Mouse (Mus musculus): ENCODE data around the gene 4930452B06Rik. TPM values are rescaled to one million over a fixed set of nuclear protein-coding genes. Genes with fewer than 3 reads are reported as not detected.
A peak's percentile ranks its signal among the peaks of the same experiment; 100 is the strongest.

4930452B06Rik gene
- polyA plus RNA-seq (2015; fragmentation: Nextera tagmentation; extraction: Ambion mirVana): 3.0 and 4.2 TPM in 2 replicates

- 1% methylated on average over 45 of the region's 45 CpGs for WGBS (ENCODE audit: insufficient replicate concordance)
- ATAC-seq (ENCODE audit: low read depth): peak; percentile 97
- H3K4me1 ChIP-seq (ENCODE audit: control insufficient read depth, low read depth, low read length): no peaks in the 10 kb centered on the region
- H3K36me3 ChIP-seq (ENCODE audit: control insufficient read depth, insufficient read depth): no peaks in the 10 kb centered on the region
- H3K4me2 ChIP-seq (ENCODE audit: low read depth, low read length): peak within 1 kb of the TSS; percentile 51
- peak within 1 kb of the TSS; percentile 54 for H3K4me3 ChIP-seq (ENCODE audit: low read depth, low read length)
- no peak within 1 kb of the TSS; the same call in 1 of the 2 replicates for H3K27ac ChIP-seq (ENCODE audit: low read length)
- H3K9ac ChIP-seq (ENCODE audit: low read depth, low read length): peak within 1 kb of the TSS; percentile 51
- no peaks in the 10 kb centered on the region for H3K27me3 ChIP-seq (ENCODE audit: control insufficient read depth, insufficient read depth, low read depth, low read length)
- H3K9me3 ChIP-seq (replicated peaks; ENCODE audit: control insufficient read depth, low read length): no peaks in the 10 kb centered on the region
These were observed at the start of gene 4930452B06Rik for GRCm38 (mm10) chr14:8665636-8666411. Gene 4930452B06Rik (minus strand): TSS chr14:8666240.

- Histone ChIP-seq H3K27ac (ENCODE audit: low read length) (no peak overlapping the region), H3K4me1 (ENCODE audit: control insufficient read depth, low read depth, low read length) (no peaks in the 10 kb centered on the region), H3K9me3 (replicated peaks; ENCODE audit: control insufficient read depth, low read length) (no peaks in the 10 kb centered on the region), H3K36me3 (ENCODE audit: control insufficient read depth, insufficient read depth) (no peaks in the 10 kb centered on the region), H3K9ac (ENCODE audit: low read depth, low read length) (no peak overlapping the region), H3K27me3 (ENCODE audit: control insufficient read depth, insufficient read depth, low read depth, low read length) (no peaks in the 10 kb centered on the region), H3K4me3 (ENCODE audit: low read depth, low read length) (no peak overlapping the region), H3K4me2 (ENCODE audit: low read depth, low read length) (no peak overlapping the region)
- WGBS (ENCODE audit: insufficient replicate concordance): 72% methylated on average over 4 of the region's 4 CpGs
- no peak for ATAC-seq (ENCODE audit: low read depth)
These were observed 46.6 kb upstream of the 4930452B06Rik start for GRCm38 (mm10) chr14:8712674-8713073.

- WGBS (ENCODE audit: insufficient replicate concordance): 24% methylated on average over 1 of the region's 1 CpGs
- no peak for ATAC-seq (ENCODE audit: low read depth)
- H3K36me3 ChIP-seq (ENCODE audit: control insufficient read depth, insufficient read depth): no peaks in the 10 kb centered on the region
- no peaks in the 10 kb centered on the region for H3K27me3 ChIP-seq (ENCODE audit: control insufficient read depth, insufficient read depth, low read depth, low read length)
- no peak overlapping the region for H3K4me2 ChIP-seq (ENCODE audit: low read depth, low read length)
- H3K27ac ChIP-seq (ENCODE audit: low read length): no peak overlapping the region
- H3K9ac ChIP-seq (ENCODE audit: low read depth, low read length): no peak overlapping the region
- no peaks in the 10 kb centered on the region for H3K9me3 ChIP-seq (replicated peaks; ENCODE audit: control insufficient read depth, low read length)
- H3K4me1 ChIP-seq (ENCODE audit: control insufficient read depth, low read depth, low read length): no peaks in the 10 kb centered on the region
- no peak overlapping the region for H3K4me3 ChIP-seq (ENCODE audit: low read depth, low read length)
These were observed 23.4 kb upstream of the 4930452B06Rik start for GRCm38 (mm10) chr14:8689451-8689850.

DNA sequence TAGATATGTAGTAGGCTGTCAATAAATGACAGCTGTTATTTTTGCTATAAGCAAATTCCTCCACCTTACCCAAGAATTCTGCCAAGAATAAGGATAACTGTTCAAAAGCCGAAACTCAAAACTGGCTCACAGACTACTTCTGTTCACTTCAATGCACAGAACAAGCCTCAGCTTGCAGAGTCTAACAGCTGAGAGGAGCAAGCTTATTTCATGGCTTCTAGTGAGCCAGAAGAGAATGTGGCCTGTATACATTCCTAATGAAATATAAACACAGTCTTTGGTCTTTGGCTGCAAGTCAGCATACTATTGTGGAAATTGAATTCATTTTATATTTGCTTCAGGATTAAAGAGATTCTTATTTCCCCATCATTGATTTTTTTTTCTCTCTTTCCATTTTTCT is 22.4 kb upstream of the 4930452B06Rik start:
- Histone ChIP-seq H3K36me3 (ENCODE audit: control insufficient read depth, insufficient read depth) (no peaks in the 10 kb centered on the region), H3K27ac (ENCODE audit: low read length) (no peak overlapping the region), H3K4me2 (ENCODE audit: low read depth, low read length) (no peak overlapping the region), H3K4me3 (ENCODE audit: low read depth, low read length) (no peak overlapping the region), H3K9me3 (replicated peaks; ENCODE audit: control insufficient read depth, low read length) (no peaks in the 10 kb centered on the region), H3K4me1 (ENCODE audit: control insufficient read depth, low read depth, low read length) (no peaks in the 10 kb centered on the region), H3K27me3 (ENCODE audit: control insufficient read depth, insufficient read depth, low read depth, low read length) (no peaks in the 10 kb centered on the region), H3K9ac (ENCODE audit: low read depth, low read length) (no peak overlapping the region)
- WGBS (ENCODE audit: insufficient replicate concordance): 54% methylated on average over 1 of the region's 1 CpGs
- ATAC-seq (ENCODE audit: low read depth): no peak

DNA sequence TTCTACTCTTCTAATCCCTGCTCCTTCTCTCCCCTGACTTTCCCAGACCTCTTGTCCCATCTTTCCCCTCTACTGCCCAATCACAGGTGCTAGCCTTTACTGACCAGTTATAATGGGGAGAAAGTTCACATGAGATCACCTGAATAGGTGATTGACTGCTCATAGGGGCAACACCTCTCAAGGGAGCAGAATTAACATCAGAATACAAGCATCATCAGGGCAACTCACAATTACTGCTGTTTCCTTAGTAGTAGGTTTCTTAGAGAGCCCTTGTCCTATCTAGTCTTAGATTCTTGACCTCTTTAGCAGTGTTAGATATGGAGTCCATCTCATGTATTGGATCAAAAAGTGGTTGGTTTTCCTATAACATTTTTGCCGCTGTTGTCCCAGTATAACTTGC is 20.1 kb upstream of the 4930452B06Rik start:
- Histone ChIP-seq H3K9ac (ENCODE audit: low read depth, low read length) (no peak overlapping the region), H3K27ac (ENCODE audit: low read length) (no peak overlapping the region), H3K36me3 (ENCODE audit: control insufficient read depth, insufficient read depth) (no peaks in the 10 kb centered on the region), H3K27me3 (ENCODE audit: control insufficient read depth, insufficient read depth, low read depth, low read length) (no peaks in the 10 kb centered on the region), H3K9me3 (replicated peaks; ENCODE audit: control insufficient read depth, low read length) (no peaks in the 10 kb centered on the region), H3K4me3 (ENCODE audit: low read depth, low read length) (no peak overlapping the region), H3K4me1 (ENCODE audit: control insufficient read depth, low read depth, low read length) (no peaks in the 10 kb centered on the region), H3K4me2 (ENCODE audit: low read depth, low read length) (no peak overlapping the region)
- WGBS (ENCODE audit: insufficient replicate concordance): 69% methylated on average over 1 of the region's 1 CpGs
- ATAC-seq (ENCODE audit: low read depth): no peak

- no peaks in the 10 kb centered on the region for H3K9me3 ChIP-seq (replicated peaks; ENCODE audit: control insufficient read depth, low read length)
- H3K4me2 ChIP-seq (ENCODE audit: low read depth, low read length): no peak overlapping the region
- H3K27me3 ChIP-seq (ENCODE audit: control insufficient read depth, insufficient read depth, low read depth, low read length): no peaks in the 10 kb centered on the region
- no peaks in the 10 kb centered on the region for H3K4me1 ChIP-seq (ENCODE audit: control insufficient read depth, low read depth, low read length)
- H3K36me3 ChIP-seq (ENCODE audit: control insufficient read depth, insufficient read depth): no peaks in the 10 kb centered on the region
- no peak overlapping the region for H3K4me3 ChIP-seq (ENCODE audit: low read depth, low read length)
- 62% methylated on average over 4 of the region's 4 CpGs for WGBS (ENCODE audit: insufficient replicate concordance)
- no peak overlapping the region for H3K27ac ChIP-seq (ENCODE audit: low read length)
- ATAC-seq (ENCODE audit: low read depth): no peak
- no peak overlapping the region for H3K9ac ChIP-seq (ENCODE audit: low read depth, low read length)
These were observed 13.9 kb upstream of the 4930452B06Rik start for GRCm38 (mm10) chr14:8679896-8680295.

GRCm38 (mm10) chr14:8660359-8660758 is 5.7 kb downstream of the 4930452B06Rik start:
- no peaks in the 10 kb centered on the region for H3K4me1 ChIP-seq (ENCODE audit: control insufficient read depth, low read depth, low read length)
- no peak overlapping the region for H3K9ac ChIP-seq (ENCODE audit: low read depth, low read length)
- no peaks in the 10 kb centered on the region for H3K36me3 ChIP-seq (ENCODE audit: control insufficient read depth, insufficient read depth)
- H3K27me3 ChIP-seq (ENCODE audit: control insufficient read depth, insufficient read depth, low read depth, low read length): no peaks in the 10 kb centered on the region
- no peak overlapping the region for H3K4me2 ChIP-seq (ENCODE audit: low read depth, low read length)
- no peak overlapping the region for H3K27ac ChIP-seq (ENCODE audit: low read length)
- H3K4me3 ChIP-seq (ENCODE audit: low read depth, low read length): no peak overlapping the region
- no peak for ATAC-seq (ENCODE audit: low read depth)
- H3K9me3 ChIP-seq (replicated peaks; ENCODE audit: control insufficient read depth, low read length): no peaks in the 10 kb centered on the region

DNA sequence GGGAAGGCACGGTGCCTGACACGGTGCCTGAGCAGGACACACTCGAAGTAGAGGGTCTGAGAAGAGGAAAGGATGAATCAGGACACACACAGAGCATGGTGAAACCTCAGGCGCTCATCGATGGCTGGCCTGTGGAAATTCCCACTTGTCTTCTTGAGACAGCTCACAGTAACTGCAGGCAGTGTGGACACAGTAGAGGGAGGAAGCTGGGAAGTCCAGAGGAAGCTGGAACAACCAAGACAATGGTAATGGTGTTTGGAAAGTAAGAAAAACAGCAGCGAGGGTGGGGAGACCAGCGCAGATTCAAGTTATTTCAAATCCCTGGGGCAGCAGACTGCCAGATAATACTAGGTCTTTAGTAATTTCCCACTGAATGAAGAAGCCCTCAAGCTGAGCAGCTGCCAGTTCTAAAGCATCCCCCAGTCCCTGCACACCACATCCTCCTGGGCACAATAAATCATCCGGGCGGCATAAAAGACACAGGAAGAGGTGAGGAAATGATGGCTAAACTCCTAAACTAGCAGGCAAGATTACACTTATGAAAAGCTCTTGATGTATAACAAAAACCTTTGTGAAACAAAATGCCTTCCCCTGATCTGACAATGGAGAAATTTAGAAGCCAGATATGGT is 24.3 kb downstream of the 4930452B06Rik start:
- Histone ChIP-seq H3K9ac (ENCODE audit: low read depth, low read length) (no peak overlapping the region), H3K36me3 (ENCODE audit: control insufficient read depth, insufficient read depth) (no peaks in the 10 kb centered on the region), H3K4me2 (ENCODE audit: low read depth, low read length) (no peak overlapping the region), H3K4me3 (ENCODE audit: low read depth, low read length) (no peak overlapping the region), H3K9me3 (replicated peaks; ENCODE audit: control insufficient read depth, low read length) (no peaks in the 10 kb centered on the region), H3K4me1 (ENCODE audit: control insufficient read depth, low read depth, low read length) (no peaks in the 10 kb centered on the region), H3K27me3 (ENCODE audit: control insufficient read depth, insufficient read depth, low read depth, low read length) (no peaks in the 10 kb centered on the region), H3K27ac (ENCODE audit: low read length) (no peak overlapping the region)
- ATAC-seq (ENCODE audit: low read depth): no peak
- WGBS (ENCODE audit: insufficient replicate concordance): 24% methylated on average over 9 of the region's 9 CpGs

GRCm38 (mm10) chr14:8632211-8632610 is 33.8 kb downstream of the 4930452B06Rik start:
- no peak for ATAC-seq (ENCODE audit: low read depth)
- H3K27me3 ChIP-seq (ENCODE audit: control insufficient read depth, insufficient read depth, low read depth, low read length): no peaks in the 10 kb centered on the region
- H3K36me3 ChIP-seq (ENCODE audit: control insufficient read depth, insufficient read depth): no peaks in the 10 kb centered on the region
- H3K4me3 ChIP-seq (ENCODE audit: low read depth, low read length): no peak overlapping the region
- no peak overlapping the region for H3K27ac ChIP-seq (ENCODE audit: low read length)
- 73% methylated on average over 6 of the region's 6 CpGs for WGBS (ENCODE audit: insufficient replicate concordance)
- no peak overlapping the region for H3K4me2 ChIP-seq (ENCODE audit: low read depth, low read length)
- H3K9ac ChIP-seq (ENCODE audit: low read depth, low read length): no peak overlapping the region
- no peaks in the 10 kb centered on the region for H3K9me3 ChIP-seq (replicated peaks; ENCODE audit: control insufficient read depth, low read length)
- no peaks in the 10 kb centered on the region for H3K4me1 ChIP-seq (ENCODE audit: control insufficient read depth, low read depth, low read length)

Data from liver, embryonic 16.5 days (tissue).